Mouse (Mus musculus): ENCODE data around the gene Zfp444.
"Not testable (repeated sequence)": the region's sequence is repeated elsewhere in the genome, so short reads cannot be mapped to it uniquely, and the experiment has no call there.

The Zfp444 gene

GRCm38 (mm10) chr7:6162172-6162571 lies 9.9 kb upstream of the Zfp444 start:
- DNase-seq: no peak

- DNase-seq: no peak
Measured at GRCm38 (mm10) chr7:6164671-6165070, 7.4 kb upstream of the Zfp444 start.

- peak; percentile 90 to 91 for DNase-seq
Measured at GRCm38 (mm10) chr7:6169403-6169802, 2.6 kb upstream of the Zfp444 start.

- DNase-seq: no peak
Measured at GRCm38 (mm10) chr7:6170391-6170790, 1.6 kb upstream of the Zfp444 start.

GRCm38 (mm10) chr7:6170871-6171270 lies 1.2 kb upstream of the Zfp444 start:
- DNase-seq: no peak

GRCm38 (mm10) chr7:6171444-6172005 lies 501 bp upstream of the Zfp444 start:
- DNase-seq: peak; percentile 82 to 87

GRCm38 (mm10) chr7:6172674-6173244 lies 733 bp downstream of the Zfp444 start:
- no peak for DNase-seq

GRCm38 (mm10) chr7:6173872-6174271 lies 1.8 kb downstream of the Zfp444 start:
- DNase-seq: peak; percentile 66 to 75

GRCm38 (mm10) chr7:6174365-6174987 lies 2.5 kb downstream of the Zfp444 start:
- DNase-seq: peak; percentile 55 to 72

GRCm38 (mm10) chr7:6179013-6179412 lies 7.0 kb downstream of the Zfp444 start:
- no peak for DNase-seq

GRCm38 (mm10) chr7:6182882-6183281 lies 10.9 kb downstream of the Zfp444 start:
- DNase-seq: no peak

- peak; percentile 58 to 66 for DNase-seq
Measured at GRCm38 (mm10) chr7:6183802-6184201, 11.8 kb downstream of the Zfp444 start.

- peak; percentile 73 to 84 for DNase-seq
Measured at GRCm38 (mm10) chr7:6184521-6184920, 12.5 kb downstream of the Zfp444 start.

- no peak for DNase-seq
Measured at GRCm38 (mm10) chr7:6185391-6185790, 13.4 kb downstream of the Zfp444 start.

- DNase-seq: peak; percentile 40 to 63
Measured at GRCm38 (mm10) chr7:6186176-6186575, 14.2 kb downstream of the Zfp444 start.

- DNase-seq: peak; percentile 35 to 39
Measured at GRCm38 (mm10) chr7:6186756-6187155, 14.7 kb downstream of the Zfp444 start.

GRCm38 (mm10) chr7:6189542-6189941 lies 17.5 kb downstream of the Zfp444 start:
- DNase-seq: peak; percentile 49 to 50

GRCm38 (mm10) chr7:6191376-6191775 lies 19.4 kb downstream of the Zfp444 start:
- peak; percentile 69 to 90 for DNase-seq

- peak; percentile 42 to 58 for DNase-seq
Measured at GRCm38 (mm10) chr7:6194129-6194528, 22.1 kb downstream of the Zfp444 start.

- DNase-seq: no peak
Measured at GRCm38 (mm10) chr7:6195777-6196176, 23.8 kb downstream of the Zfp444 start.

GRCm38 (mm10) chr7:6196790-6197189 lies 24.8 kb downstream of the Zfp444 start, which contains the start of gene Galp:
Galp (plus strand) TSS chr7:6197090.
- no peak for DNase-seq

GRCm38 (mm10) chr7:6204200-6204599 lies 32.2 kb downstream of the Zfp444 start:
- DNase-seq: no peak

GRCm38 (mm10) chr7:6213144-6213543 lies 41.1 kb downstream of the Zfp444 start:
- peak in 1 of 2 experiments; percentile 67 for DNase-seq

GRCm38 (mm10) chr7:6214691-6215090 lies 42.7 kb downstream of the Zfp444 start:
- not testable (repeated sequence) for DNase-seq

All from kidney, adult 8-10 months (tissue).